Mouse (Mus musculus) G1E (cell line): ENCODE measurements around the gene Mybpc1. TPM values are rescaled to one million over a fixed set of nuclear protein-coding genes. Genes with fewer than 3 reads are reported as not detected.
A peak's percentile ranks its signal among the peaks of the same experiment; 100 is the strongest.

Experiments used
- ATAC-seq: 2 replicates; pipeline ENCODE4 v1.8.0; 2016; ENCODE audit warnings: mild to moderate bottlenecking; ENCODE audit not compliant: insufficient number of reproducible peaks, poor library complexity, low FRiP score, severe bottlenecking; ENCODE audit errors: extremely low read depth
- DNase-seq: peaks from one replicate; pipeline ENCODE4 v3.0.0; 2012; ENCODE audit warnings: low spot score
- H3K27me3 ChIP-seq: 2 replicates; pipeline ENCODE4 v1.6.1; 2012; ENCODE audit warnings: mild to moderate bottlenecking, low read length, inconsistent platforms; ENCODE audit not compliant: insufficient read depth
- H3K36me3 ChIP-seq: replicated peaks from 2 replicates; pipeline ENCODE3; 2012; ENCODE audit warnings: mild to moderate bottlenecking, inconsistent platforms
- H3K4me1 ChIP-seq: 2 replicates; pipeline ENCODE4 v1.6.1; 2012; ENCODE audit warnings: low read depth, low read length, inconsistent platforms, mixed read lengths; ENCODE audit not compliant: insufficient read depth
- H3K4me3 ChIP-seq: 2 replicates; pipeline ENCODE4 v1.5.1; 2012; ENCODE audit warnings: low read depth, mild to moderate bottlenecking, inconsistent platforms, low read length, moderate library complexity, mixed read lengths
- H3K9me3 ChIP-seq: replicated peaks from 2 replicates; pipeline ENCODE4 v1.6.1; 2012; ENCODE audit warnings: inconsistent platforms
- CTCF ChIP-seq: IDR thresholded peaks from 2 replicates; pipeline ENCODE4 v1.5.1; 2012; ENCODE audit warnings: low read depth, low read length, inconsistent platforms, mixed read lengths
- GATA1 ChIP-seq: IDR thresholded peaks from 2 replicates; pipeline ENCODE4 v1.6.1; 2012; ENCODE audit warnings: borderline replicate concordance, low read length, inconsistent platforms, mixed read lengths
- GATA2 ChIP-seq: IDR thresholded peaks from 2 replicates; pipeline ENCODE4 v1.6.1; 2012; ENCODE audit warnings: low read depth, low read length, inconsistent platforms, borderline replicate concordance
- POLR2AphosphoS5 ChIP-seq: IDR thresholded peaks from 2 replicates; pipeline ENCODE4 v1.6.1; 2012; ENCODE audit warnings: low read depth, low read length, inconsistent platforms; ENCODE audit not compliant: insufficient replicate concordance
- TAL1 ChIP-seq: conservative IDR thresholded peaks from 2 replicates; pipeline ENCODE4 v1.6.1; 2012; ENCODE audit warnings: low read depth, low read length, inconsistent platforms, mixed read lengths
- polyA plus RNA-seq: library from polyadenylated mRNA; stranded (reverse); fragments of >175 nt; gene quantifications from 2 replicates; pipeline ENCODE4 v1.2.3, GENCODE M21; 2012
- total RNA-seq, 2 experiments: library from RNA; stranded (forward) in 1 of 2; stranded (reverse) in 1 of 2; fragments of 200-1000 nt in 1 of 2; fragments of >200 nt in 1 of 2; fragmentation: Nextera tagmentation in 1 of 2; gene quantifications; 2 replicates each; pipeline ENCODE4 v1.2.3; 2014 to 2017

Mybpc1 gene
- total and polyA plus RNA-seq, 3 experiments = not detected

GRCm38 (mm10) chr10:88501886-88502765 lies 102.8 kb downstream of the Mybpc1 start:
- H3K36me3 ChIP-seq = no peaks in the 10 kb centered on the region
- H3K27me3 ChIP-seq = peaks cover 9% of the 10 kb centered on the region; the same call in 1 of the 2 replicates
- H3K9me3 ChIP-seq = peaks cover 4% of the 10 kb centered on the region; the same call in 1 of the 2 replicates
- no peak overlapping the region for H3K4me3 ChIP-seq
- H3K4me1 ChIP-seq = peaks cover 20% of the 10 kb centered on the region
- TF ChIP-seq TAL1 = no peak
- TF ChIP-seq GATA2 = no peak
- TF ChIP-seq GATA1 = no peak
- no peak for TF ChIP-seq CTCF
- TF ChIP-seq POLR2AphosphoS5 = no peak
- no peak for DNase-seq
- no peak for ATAC-seq

GRCm38 (mm10) chr10:88501370-88501769 lies 103.6 kb downstream of the Mybpc1 start:
- H3K4me3 ChIP-seq = no peak overlapping the region
- peaks cover 3% of the 10 kb centered on the region; the same call in 1 of the 2 replicates for H3K27me3 ChIP-seq
- ATAC-seq (no peak), DNase-seq (no peak)
- peaks cover 24% of the 10 kb centered on the region for H3K4me1 ChIP-seq
- no peak for TF ChIP-seq GATA2
- no peak for TF ChIP-seq GATA1
- TF ChIP-seq POLR2AphosphoS5 = no peak
- TF ChIP-seq CTCF = no peak
- TF ChIP-seq TAL1 = no peak
- peaks cover 4% of the 10 kb centered on the region; the same call in 1 of the 2 replicates for H3K9me3 ChIP-seq
- no peaks in the 10 kb centered on the region for H3K36me3 ChIP-seq

GRCm38 (mm10) chr10:88499993-88500392 lies 105.0 kb downstream of the Mybpc1 start:
- no peaks in the 10 kb centered on the region for H3K27me3 ChIP-seq
- H3K9me3 ChIP-seq = peaks cover 4% of the 10 kb centered on the region; the same call in 1 of the 2 replicates
- H3K36me3 ChIP-seq = no peaks in the 10 kb centered on the region
- no peak for ATAC-seq
- no peak for TF ChIP-seq GATA1
- no peak for TF ChIP-seq POLR2AphosphoS5
- TF ChIP-seq TAL1 = no peak
- TF ChIP-seq CTCF = no peak
- no peak for TF ChIP-seq GATA2
- no peak for DNase-seq
- H3K4me1 ChIP-seq = peaks cover 37% of the 10 kb centered on the region
- H3K4me3 ChIP-seq = no peak overlapping the region

GRCm38 (mm10) chr10:88496864-88497564 lies 107.9 kb downstream of the Mybpc1 start:
- DNase-seq = no peak
- Histone ChIP-seq H3K9me3 (no peaks in the 10 kb centered on the region), H3K27me3 (no peaks in the 10 kb centered on the region), H3K4me1 (peaks cover 29% of the 10 kb centered on the region), H3K4me3 (no peak overlapping the region), H3K36me3 (no peaks in the 10 kb centered on the region)
- ATAC-seq = no peak
- TF ChIP-seq GATA2 (no peak), POLR2AphosphoS5 (no peak), CTCF (no peak), TAL1 (no peak), GATA1 (no peak)

GRCm38 (mm10) chr10:88494959-88495587 lies 109.9 kb downstream of the Mybpc1 start:
- no peak overlapping the region for H3K4me3 ChIP-seq
- H3K4me1 ChIP-seq = peaks cover 35% of the 10 kb centered on the region
- ATAC-seq (peak; percentile 66), DNase-seq (no peak)
- H3K27me3 ChIP-seq = no peaks in the 10 kb centered on the region
- TF ChIP-seq CTCF (no peak), GATA2 (no peak), TAL1 (no peak), GATA1 (no peak), POLR2AphosphoS5 (no peak)
- H3K9me3 ChIP-seq = no peaks in the 10 kb centered on the region
- H3K36me3 ChIP-seq = no peaks in the 10 kb centered on the region

GRCm38 (mm10) chr10:88492658-88493057 lies 112.3 kb downstream of the Mybpc1 start:
- H3K36me3 ChIP-seq = no peaks in the 10 kb centered on the region
- H3K9me3 ChIP-seq = no peaks in the 10 kb centered on the region
- H3K27me3 ChIP-seq = no peaks in the 10 kb centered on the region
- ATAC-seq (no peak), DNase-seq (no peak)
- H3K4me1 ChIP-seq = peaks cover 35% of the 10 kb centered on the region
- H3K4me3 ChIP-seq = no peak overlapping the region
- no peak for TF ChIP-seq GATA2
- no peak for TF ChIP-seq POLR2AphosphoS5
- TF ChIP-seq GATA1 = no peak
- no peak for TF ChIP-seq TAL1
- no peak for TF ChIP-seq CTCF
